Mouse (Mus musculus) liver, postnatal 0 days (tissue): ENCODE results near the gene Gm28047. TPM values are rescaled to one million over a fixed set of nuclear protein-coding genes. Genes with fewer than 3 reads are reported as not detected.

Experiments
- ATAC-seq: fragments of 200-750 bp; cut with Nextera tagmentation; 2 replicates; pipeline ENCODE4 v1.8.0; 2017; ENCODE audit warnings: mild to moderate bottlenecking, moderate library complexity
- DNase-seq: peaks from one replicate; pipeline ENCODE4 v3.0.0-alpha.2; 2016
- H3K27ac ChIP-seq: fragments of 300-500 bp; sonication (generic); 2 replicates; pipeline ENCODE4 v1.5.1; 2014; ENCODE audit warnings: antibody characterized with exemption, moderate library complexity, mild to moderate bottlenecking, low read depth
- H3K27me3 ChIP-seq: fragments of 300-500 bp; sonication (generic); 2 replicates; pipeline ENCODE4 v1.6.1; 2014; ENCODE audit warnings: low read length, control low read depth, mixed read lengths; ENCODE audit not compliant: insufficient read depth
- H3K36me3 ChIP-seq: fragments of 300-500 bp; sonication (generic); replicated peaks from 2 replicates; pipeline ENCODE4 v1.6.1; 2014; ENCODE audit warnings: mild to moderate bottlenecking, control low read depth, low read length, moderate library complexity, mixed read lengths; ENCODE audit not compliant: insufficient read depth
- H3K4me1 ChIP-seq: fragments of 300-500 bp; sonication (generic); 2 replicates; pipeline ENCODE4 v1.6.1; 2014; ENCODE audit warnings: antibody characterized with exemption, mild to moderate bottlenecking, control low read depth; ENCODE audit not compliant: insufficient read depth
- H3K4me2 ChIP-seq: fragments of 300-500 bp; sonication (generic); 2 replicates; pipeline ENCODE4 v1.6.1; 2014; ENCODE audit warnings: low read depth, mild to moderate bottlenecking, low read length, moderate library complexity, mixed read lengths
- H3K4me3 ChIP-seq: fragments of 300-500 bp; sonication (generic); 2 replicates; pipeline ENCODE4 v1.5.1; 2014; ENCODE audit warnings: low read depth, low read length
- H3K9ac ChIP-seq: fragments of 300-500 bp; sonication (generic); replicated peaks from 2 replicates; pipeline ENCODE4 v1.6.1; 2014; ENCODE audit warnings: mild to moderate bottlenecking, moderate library complexity
- H3K9me3 ChIP-seq: fragments of 300-500 bp; sonication (generic); 2 replicates; pipeline ENCODE4 v1.6.1; 2016; ENCODE audit warnings: mild to moderate bottlenecking, control low read depth, low read length, mixed read lengths
- CTCF ChIP-seq: sonication (generic); IDR thresholded peaks from 2 replicates; pipeline ENCODE4 v1.5.1; 2016; ENCODE audit warnings: antibody characterized with exemption, low read depth
- EP300 ChIP-seq: IDR thresholded peaks from 2 replicates; pipeline ENCODE4 v1.6.1; 2016; ENCODE audit warnings: antibody characterized with exemption, low read depth, mild to moderate bottlenecking
- WGBS: fragments of 180-500 bp; shearing (Covaris S2); extraction: QIAGEN DNeasy Blood & Tissue Kit; methylation state at CpG from one replicate; pipeline ENCODE4 v1.1.7; 2014; ENCODE audit not compliant: insufficient replicate concordance; 5-methylcytosine and 5-hydroxymethylcytosine counted together
- polyA plus RNA-seq: library from polyadenylated mRNA; unstranded; fragments of >200 nt; fragmentation: Nextera tagmentation; extraction: Ambion mirVana; gene quantifications from 2 replicates; pipeline ENCODE4 v1.2.1, GENCODE M21; 2015

The Gm28047 gene
- polyA plus RNA-seq, 1 experiment from 2014 or later, result not detected

DNA sequence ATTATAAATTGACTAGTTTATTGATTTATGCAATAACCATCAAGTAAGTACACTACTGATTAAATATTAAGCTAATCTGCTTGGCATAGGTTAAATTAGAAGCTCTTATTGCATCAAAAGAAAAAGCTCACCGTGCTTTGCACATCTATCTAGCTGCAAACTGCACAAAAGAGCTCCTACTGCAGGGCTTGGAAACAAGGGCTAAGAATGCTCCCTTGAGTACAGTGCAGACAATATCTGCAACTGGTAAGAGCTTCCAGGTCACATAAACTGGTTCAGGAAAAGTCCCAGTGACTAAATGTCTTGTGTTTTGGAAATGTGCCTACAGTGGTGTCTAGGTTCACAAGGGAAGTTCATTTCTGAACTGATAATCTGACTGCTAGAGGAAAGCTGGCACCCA is 62.4 kb downstream of the Gm28047 start:
- WGBS, result 84% methylated on average over 1 of the region's 1 CpGs
- no peak overlapping the region for H3K9ac ChIP-seq
- H3K36me3 ChIP-seq, result peaks cover 4% of the 10 kb centered on the region

DNA sequence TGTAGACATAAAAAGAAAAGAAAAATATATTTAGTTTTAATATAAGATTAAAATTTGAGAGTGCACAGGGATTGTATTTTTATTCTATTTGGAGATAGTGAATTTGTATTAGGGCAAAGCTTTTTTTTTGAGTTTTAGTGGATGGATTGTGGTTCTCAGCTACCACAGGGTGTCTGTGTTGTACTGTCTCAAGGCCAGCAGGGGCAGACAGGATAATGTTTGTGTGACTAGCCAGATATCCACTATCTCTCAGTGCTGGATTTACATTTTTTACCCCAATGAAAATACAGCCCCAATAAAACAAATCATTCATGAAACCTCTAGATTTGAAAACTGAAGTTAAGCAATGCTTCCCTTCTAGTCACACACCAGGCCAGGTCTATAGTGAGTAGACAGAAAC is 67.3 kb downstream of the Gm28047 start:
- peaks cover 40% of the 10 kb centered on the region for H3K36me3 ChIP-seq
- no peak for TF ChIP-seq EP300
- peak; percentile 24 for TF ChIP-seq CTCF
- H3K4me1 ChIP-seq, result no peaks in the 10 kb centered on the region
- ATAC-seq (no peak), DNase-seq (no peak)
- H3K9ac ChIP-seq, result no peak overlapping the region
- no peak overlapping the region for H3K4me2 ChIP-seq
- H3K9me3 ChIP-seq, result peaks cover 2% of the 10 kb centered on the region; the same call in 1 of the 2 replicates
- H3K4me3 ChIP-seq, result no peak overlapping the region
- H3K27ac ChIP-seq, result no peak overlapping the region
- no peaks in the 10 kb centered on the region for H3K27me3 ChIP-seq

More for the DNA sequence above, 62.4 kb downstream of the Gm28047 start:
- no peaks in the 10 kb centered on the region for H3K27me3 ChIP-seq
- no peak overlapping the region for H3K4me3 ChIP-seq
- no peaks in the 10 kb centered on the region for H3K9me3 ChIP-seq
- ATAC-seq (no peak), DNase-seq (no peak)
- no peaks in the 10 kb centered on the region for H3K4me1 ChIP-seq
- no peak overlapping the region for H3K27ac ChIP-seq
- no peak overlapping the region for H3K4me2 ChIP-seq
- no peak for TF ChIP-seq EP300
- no peak for TF ChIP-seq CTCF

DNA sequence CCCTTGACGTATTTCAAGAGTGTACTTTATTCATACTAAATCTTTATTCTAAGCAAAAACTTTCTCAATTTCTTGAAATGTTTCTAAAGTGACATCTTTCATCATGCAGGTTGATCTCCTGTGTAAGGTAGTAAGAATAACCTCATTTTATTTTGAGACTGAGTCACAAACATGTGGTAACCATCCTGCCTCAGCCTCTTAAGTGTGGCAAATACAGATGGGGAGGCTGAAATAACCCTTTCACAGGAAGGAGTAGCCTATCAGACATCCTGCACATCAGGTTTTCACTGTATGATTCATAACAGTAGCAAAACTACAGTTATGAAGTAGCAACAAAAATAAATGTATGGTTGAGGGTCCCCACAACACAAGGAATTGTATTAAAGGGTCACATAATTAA is 69.3 kb downstream of the Gm28047 start:
- H3K9ac ChIP-seq, result no peak overlapping the region
- no peak overlapping the region for H3K27ac ChIP-seq
- H3K9me3 ChIP-seq, result peaks cover 2% of the 10 kb centered on the region; the same call in 1 of the 2 replicates
- no peak overlapping the region for H3K4me2 ChIP-seq
- ATAC-seq (no peak), DNase-seq (no peak)
- peaks cover 52% of the 10 kb centered on the region for H3K36me3 ChIP-seq
- WGBS, result 89% methylated on average over 1 of the region's 1 CpGs
- TF ChIP-seq EP300, result no peak
- TF ChIP-seq CTCF, result no peak
- no peaks in the 10 kb centered on the region for H3K4me1 ChIP-seq
- no peaks in the 10 kb centered on the region for H3K27me3 ChIP-seq
- no peak overlapping the region for H3K4me3 ChIP-seq

DNA sequence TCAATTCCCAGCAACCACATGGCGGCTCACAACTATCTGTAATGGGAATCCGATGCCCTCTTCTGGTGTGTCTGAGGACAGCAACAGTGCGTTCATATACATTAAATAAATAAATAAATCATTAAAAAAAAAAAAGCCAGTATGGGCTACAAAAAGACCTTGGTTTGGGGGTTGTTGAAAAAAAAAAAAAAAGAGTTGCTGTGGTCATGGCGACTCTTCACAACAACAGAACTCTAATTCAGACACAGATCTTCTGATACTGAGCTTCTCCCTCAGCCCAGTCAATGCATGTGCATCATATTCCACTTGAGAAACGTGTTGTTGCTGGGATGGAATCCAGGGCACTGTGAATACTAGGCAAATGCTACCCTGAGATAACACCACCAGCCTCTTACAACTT is 72.3 kb downstream of the Gm28047 start:
- TF ChIP-seq EP300 (no peak), CTCF (no peak)

DNA sequence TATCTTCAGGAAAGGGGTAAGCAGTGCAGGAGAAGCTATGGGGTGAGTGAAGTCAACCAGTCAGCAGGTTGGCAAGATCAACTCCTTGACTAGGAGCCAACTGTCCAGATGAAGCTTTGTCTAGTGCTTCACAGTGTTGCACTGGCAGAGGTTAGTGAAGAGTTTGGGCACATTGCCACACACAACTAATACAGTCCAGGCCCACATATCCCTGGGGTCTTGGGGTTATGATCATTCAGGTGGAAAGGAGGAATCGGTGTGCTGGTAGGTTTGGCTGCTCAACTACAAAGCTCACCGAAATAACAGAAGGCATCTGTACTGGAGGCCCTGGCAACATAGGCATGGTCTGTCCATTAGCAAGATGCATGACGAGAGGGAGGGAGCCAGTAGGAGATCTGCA is 77.4 kb downstream of the Gm28047 start:
- Histone ChIP-seq H3K9me3 (no peaks in the 10 kb centered on the region), H3K9ac (no peak overlapping the region), H3K27me3 (no peaks in the 10 kb centered on the region), H3K27ac (no peak overlapping the region), H3K4me3 (no peak overlapping the region), H3K4me2 (no peak overlapping the region), H3K4me1 (no peaks in the 10 kb centered on the region), H3K36me3 (peaks cover 51% of the 10 kb centered on the region)
- ATAC-seq, result no peak
- TF ChIP-seq EP300, result no peak
- no peak for TF ChIP-seq CTCF
- no peak for DNase-seq
- WGBS, result 88% methylated on average over 3 of the region's 3 CpGs

More for the DNA sequence above, 72.3 kb downstream of the Gm28047 start:
- no peak for ATAC-seq
- H3K4me3 ChIP-seq, result no peak overlapping the region
- DNase-seq, result no peak
- peaks cover 2% of the 10 kb centered on the region; the same call in 1 of the 2 replicates for H3K9me3 ChIP-seq
- H3K4me1 ChIP-seq, result no peaks in the 10 kb centered on the region
- no peak overlapping the region for H3K4me2 ChIP-seq
- H3K36me3 ChIP-seq, result peaks cover 55% of the 10 kb centered on the region
- no peaks in the 10 kb centered on the region for H3K27me3 ChIP-seq
- no peak overlapping the region for H3K27ac ChIP-seq
- 88% methylated on average over 5 of the region's 5 CpGs for WGBS
- no peak overlapping the region for H3K9ac ChIP-seq

DNA sequence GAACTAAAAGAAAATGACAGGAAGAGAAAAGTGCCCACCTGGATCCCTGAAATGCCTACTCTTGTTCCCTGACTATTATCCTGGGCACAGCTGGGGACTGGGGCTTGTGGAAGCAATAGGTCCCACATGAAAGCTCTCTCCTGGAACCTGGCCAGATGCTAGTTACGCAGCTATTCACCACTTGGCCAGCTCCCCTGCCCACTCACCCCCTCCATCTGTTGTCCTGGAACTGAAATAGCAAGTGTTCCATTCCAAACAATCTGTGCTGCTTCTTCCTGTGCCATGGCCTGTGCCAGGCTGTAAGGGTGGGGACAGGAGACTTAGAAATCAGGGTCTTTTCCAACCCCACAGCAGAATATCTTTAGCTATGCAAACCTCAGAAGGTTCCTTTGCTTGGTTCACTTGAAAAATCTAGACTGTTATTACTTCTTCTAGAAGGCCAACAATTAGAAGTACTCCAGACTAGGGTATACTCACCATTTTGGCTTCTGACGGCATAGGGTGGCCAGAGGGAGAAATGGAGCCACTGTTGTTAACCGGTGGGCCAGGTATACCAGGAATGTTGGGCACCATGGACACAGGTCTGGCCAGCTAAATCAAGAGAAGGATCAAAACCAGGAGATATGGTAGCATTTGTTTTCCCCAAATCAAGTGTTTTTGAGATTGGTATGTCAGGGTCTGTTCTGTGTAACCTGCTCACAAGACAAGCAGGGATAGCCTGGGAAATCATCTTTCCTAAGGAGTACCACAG is 78.0 kb downstream of the Gm28047 start:
- no peaks in the 10 kb centered on the region for H3K4me1 ChIP-seq
- H3K4me3 ChIP-seq, result no peak overlapping the region
- no peaks in the 10 kb centered on the region for H3K9me3 ChIP-seq
- TF ChIP-seq CTCF, result no peak
- TF ChIP-seq EP300, result no peak
- no peak for ATAC-seq
- H3K36me3 ChIP-seq, result peaks cover 54% of the 10 kb centered on the region
- no peak overlapping the region for H3K4me2 ChIP-seq
- no peak for DNase-seq
- no peak overlapping the region for H3K27ac ChIP-seq
- WGBS, result 84% methylated on average over 3 of the region's 3 CpGs
- no peaks in the 10 kb centered on the region for H3K27me3 ChIP-seq
- H3K9ac ChIP-seq, result no peak overlapping the region

DNA sequence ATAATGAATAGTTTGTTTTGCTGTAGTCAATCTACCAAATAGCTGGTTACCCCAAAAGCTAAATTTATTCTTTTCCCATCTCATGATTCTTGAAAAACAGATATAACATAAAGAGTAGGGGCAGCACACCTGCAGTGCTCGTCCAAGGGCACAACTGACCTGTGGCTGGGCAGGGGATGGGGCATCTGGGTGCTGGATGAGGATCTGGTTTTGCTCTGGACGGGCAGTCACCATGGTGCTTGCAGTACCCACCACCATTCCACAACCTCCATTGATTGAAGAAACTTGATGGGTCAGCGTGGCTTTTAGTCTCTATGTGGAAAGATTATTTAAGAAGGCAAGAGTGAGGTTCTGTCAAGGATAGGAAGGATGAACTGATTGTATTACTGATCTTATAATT is 78.6 kb downstream of the Gm28047 start:
- H3K4me2 ChIP-seq, result no peak overlapping the region
- TF ChIP-seq CTCF (no peak), EP300 (no peak)

More for the DNA sequence above, 78.6 kb downstream of the Gm28047 start:
- H3K27ac ChIP-seq, result no peak overlapping the region
- no peaks in the 10 kb centered on the region for H3K9me3 ChIP-seq
- H3K4me1 ChIP-seq, result no peaks in the 10 kb centered on the region
- H3K9ac ChIP-seq, result no peak overlapping the region
- no peaks in the 10 kb centered on the region for H3K27me3 ChIP-seq
- no peak for ATAC-seq
- no peak overlapping the region for H3K4me3 ChIP-seq
- 84% methylated on average over 3 of the region's 3 CpGs for WGBS
- peaks cover 55% of the 10 kb centered on the region for H3K36me3 ChIP-seq
- DNase-seq, result no peak
